Mouse (Mus musculus) B cell, adult 2 months (primary cell): ENCODE measurements around the gene Ccdc191.

Source experiments
- DNase-seq, 2 experiments: peaks; one replicate each; pipeline ENCODE4 v3.0.0; 2022

The Ccdc191 gene

GRCm38 (mm10) chr16:43889208-43890004 lies at the start of gene Ccdc191:
Gene Ccdc191 (plus strand): TSS chr16:43889800.
- peak; percentile 98 for DNase-seq

DNA sequence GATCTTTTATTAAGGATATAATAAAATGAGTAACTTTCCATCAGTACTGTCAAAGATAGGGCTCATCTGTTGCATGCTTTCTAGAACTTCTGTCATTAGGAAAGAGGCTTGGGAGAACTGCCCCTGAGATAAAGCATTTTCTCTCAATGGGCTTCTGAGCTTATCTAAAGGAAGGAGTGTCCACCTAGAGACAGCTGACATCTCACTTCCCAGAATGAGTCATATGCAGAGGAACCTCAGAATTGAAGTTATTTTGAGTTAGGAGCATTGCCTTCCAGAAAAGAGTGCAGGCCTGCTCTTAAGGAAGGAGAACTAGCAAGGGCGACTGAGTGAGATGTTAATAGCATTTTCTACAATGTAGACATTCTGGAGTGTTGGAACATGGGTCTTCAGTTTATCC lies 48.4 kb upstream of the Ccdc191 start:
- DNase-seq: no peak

DNA sequence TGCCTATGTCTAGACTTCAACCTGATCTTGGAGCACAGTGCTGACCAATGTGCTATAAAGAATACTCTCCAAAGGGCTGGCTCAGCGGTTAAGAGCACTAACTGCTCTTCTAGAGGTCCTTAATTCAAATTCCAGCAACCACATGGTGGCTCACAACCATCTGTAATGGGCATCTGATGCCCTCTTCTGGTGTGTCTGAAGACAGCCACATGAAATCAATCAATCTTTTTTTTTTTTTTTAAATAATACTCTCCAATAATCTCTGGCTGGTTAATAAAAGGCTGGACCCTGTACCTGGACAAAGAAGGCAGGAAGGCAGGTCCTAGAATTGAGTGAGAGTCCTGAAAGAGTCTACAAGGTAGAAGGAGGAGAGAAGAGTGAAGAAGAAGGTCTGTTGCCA lies 39.8 kb upstream of the Ccdc191 start:
- DNase-seq: no peak

DNA sequence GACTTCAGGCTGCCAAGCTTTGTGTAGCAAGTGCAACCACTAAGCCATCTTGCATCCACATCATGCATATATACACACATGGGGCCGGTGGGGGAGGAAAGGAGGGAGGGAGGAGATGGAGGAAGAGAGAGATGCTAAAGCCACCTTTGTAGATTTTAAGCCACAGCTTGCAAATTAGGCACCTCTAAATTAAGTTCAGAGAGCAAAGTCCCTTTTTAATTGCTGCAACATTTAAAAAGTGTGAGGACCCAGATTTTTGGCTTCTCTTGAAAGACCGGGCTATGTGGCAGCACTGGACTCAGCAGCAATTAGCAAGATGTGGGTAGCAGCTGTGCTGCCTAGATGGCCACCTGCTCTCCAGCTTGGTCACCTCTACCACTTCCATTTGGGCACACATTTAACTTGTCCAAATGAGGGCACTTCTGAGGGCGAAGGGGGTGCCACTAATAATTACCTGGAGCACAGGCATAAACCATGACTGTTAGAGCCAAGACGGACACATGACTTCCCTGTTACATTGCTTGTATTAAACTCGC lies 30.6 kb upstream of the Ccdc191 start:
- no peak for DNase-seq

- DNase-seq: no peak
Observed at GRCm38 (mm10) chr16:43860624-43861023, 29.0 kb upstream of the Ccdc191 start.

- no peak for DNase-seq
Observed at GRCm38 (mm10) chr16:43869805-43870204, 19.8 kb upstream of the Ccdc191 start.

- DNase-seq: no peak
Observed at GRCm38 (mm10) chr16:43871419-43871818, 18.2 kb upstream of the Ccdc191 start.

- no peak for DNase-seq
Observed at GRCm38 (mm10) chr16:43879769-43880168, 9.8 kb upstream of the Ccdc191 start.

DNA sequence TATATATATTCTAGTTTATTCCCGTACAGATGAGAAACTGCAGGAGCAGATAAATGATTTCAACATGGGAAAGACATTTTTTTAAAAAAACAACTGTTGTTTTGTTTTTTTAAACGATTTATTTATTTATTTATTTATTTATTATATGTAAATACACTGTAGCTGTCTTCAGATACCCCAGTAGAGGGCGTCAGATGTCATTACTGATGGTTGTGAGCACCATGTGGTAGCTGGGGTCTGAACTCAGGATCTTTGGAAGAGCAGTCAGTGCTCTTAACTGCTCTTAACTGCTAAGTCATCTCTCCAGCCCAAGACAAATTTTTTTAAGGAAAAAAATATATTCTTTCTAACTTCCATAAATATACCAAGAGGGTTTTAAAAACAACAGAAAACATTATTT lies 8.0 kb upstream of the Ccdc191 start:
- DNase-seq: peak; percentile 16 to 32

DNA sequence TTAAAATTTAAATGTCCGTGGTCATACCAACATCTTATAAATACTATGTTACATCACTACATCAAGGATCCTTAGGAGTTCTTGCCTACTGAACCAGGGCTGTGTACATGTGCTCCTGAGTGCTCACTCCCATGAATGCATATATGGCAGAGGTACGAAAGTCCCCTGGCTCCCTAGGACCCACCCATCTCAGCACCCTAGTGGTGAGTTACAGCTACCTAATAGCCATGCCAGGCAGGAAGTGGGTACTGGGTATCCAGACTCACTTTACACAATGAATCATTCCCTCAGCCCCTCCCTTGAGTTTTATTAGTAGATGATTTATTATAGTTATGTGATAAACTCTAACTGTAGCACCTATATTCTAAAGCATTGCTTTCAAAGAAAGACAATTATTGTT lies 7.3 kb upstream of the Ccdc191 start:
- DNase-seq: no peak

DNA sequence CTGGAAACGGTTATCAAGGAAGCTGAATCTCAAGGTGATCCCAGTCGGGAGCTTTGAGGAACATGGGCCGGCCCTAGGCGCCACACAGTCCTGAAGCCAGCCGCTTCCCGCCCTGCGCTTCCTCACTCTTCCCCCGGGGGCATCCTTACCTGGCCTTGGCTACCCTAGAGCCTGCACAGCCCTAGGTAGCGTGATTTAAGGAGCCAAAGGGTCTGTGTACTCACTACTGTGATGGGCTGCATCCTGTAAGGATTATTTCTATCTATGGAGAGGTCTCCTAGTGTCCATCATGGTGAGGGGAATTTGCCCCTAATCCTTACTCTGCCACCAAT lies 371 bp downstream of the Ccdc191 start:
- DNase-seq: no peak

- DNase-seq: no peak
Observed at GRCm38 (mm10) chr16:43890747-43891336, 1.2 kb downstream of the Ccdc191 start.

GRCm38 (mm10) chr16:43894501-43894900 lies 4.9 kb downstream of the Ccdc191 start:
- DNase-seq: no peak

DNA sequence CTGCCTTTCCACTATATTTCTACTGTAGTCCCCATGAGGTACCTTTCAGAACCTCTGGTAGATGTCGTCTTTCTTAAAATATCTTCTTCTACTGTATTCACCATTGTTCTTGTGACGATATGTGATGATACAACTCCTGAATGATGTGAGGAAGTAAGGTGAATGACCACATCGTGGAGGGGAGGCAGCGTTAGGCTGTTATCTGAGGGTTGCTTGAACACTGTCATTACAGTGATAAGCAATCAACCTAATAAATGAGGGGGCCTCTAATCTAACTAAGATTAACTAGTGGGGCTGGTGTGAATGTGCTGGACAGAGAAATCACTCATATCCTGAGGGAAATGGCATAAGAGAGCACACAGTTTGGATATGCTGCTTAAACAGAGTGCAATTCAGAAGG lies 10.5 kb downstream of the Ccdc191 start:
- no peak for DNase-seq

- no peak for DNase-seq
Observed at GRCm38 (mm10) chr16:43900571-43900970, 11.0 kb downstream of the Ccdc191 start.

GRCm38 (mm10) chr16:43908881-43909280 lies 19.3 kb downstream of the Ccdc191 start:
- DNase-seq: peak; percentile 20 to 28

- DNase-seq: no peak
Observed at GRCm38 (mm10) chr16:43918867-43919266, 29.3 kb downstream of the Ccdc191 start.

DNA sequence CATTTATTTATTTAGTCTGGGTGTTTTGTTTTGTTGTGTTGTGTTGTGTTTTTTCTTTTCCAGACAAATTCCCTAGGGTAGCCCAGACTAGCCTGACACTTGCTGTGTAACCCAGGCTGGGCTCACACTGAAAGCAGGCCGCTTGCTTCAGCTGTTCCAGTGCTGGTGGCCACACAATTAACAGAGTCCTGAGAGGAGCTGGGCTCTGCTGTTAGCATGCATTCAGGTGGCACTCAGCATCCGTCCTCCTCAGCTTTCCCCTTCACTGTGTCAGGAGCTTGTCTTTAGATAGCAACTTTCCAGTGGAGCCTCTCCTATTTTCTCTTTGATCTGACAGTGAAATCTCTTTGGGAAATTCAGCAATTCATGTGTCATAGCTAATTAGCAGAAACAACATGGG lies 32.4 kb downstream of the Ccdc191 start:
- no peak for DNase-seq

GRCm38 (mm10) chr16:43922630-43923029 lies 33.0 kb downstream of the Ccdc191 start:
- no peak for DNase-seq

GRCm38 (mm10) chr16:43925001-43925558 lies 35.5 kb downstream of the Ccdc191 start:
- no peak for DNase-seq

DNA sequence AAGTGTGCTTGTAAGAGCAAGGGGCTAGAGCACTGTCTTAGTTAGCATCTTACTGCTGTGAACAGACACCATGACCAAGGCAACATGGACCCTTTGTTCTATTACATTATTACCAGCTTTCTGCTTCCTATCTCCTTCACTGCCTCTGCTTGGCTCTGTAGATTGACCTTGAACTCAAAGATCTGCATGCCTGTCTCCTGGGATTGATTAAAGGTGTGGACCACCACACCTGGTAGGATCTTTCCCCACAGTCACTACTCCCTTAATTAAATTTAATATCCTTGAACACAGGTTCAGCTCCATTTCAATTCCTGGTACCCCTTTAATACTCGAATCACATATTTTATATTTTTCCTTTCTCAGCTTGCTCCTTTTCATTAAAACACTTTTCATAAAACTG lies 36.2 kb downstream of the Ccdc191 start:
- no peak for DNase-seq

GRCm38 (mm10) chr16:43926341-43926859 lies 36.8 kb downstream of the Ccdc191 start, which contains the start of gene Qtrt2:
Gene Qtrt2 (minus strand): TSS chr16:43926809.
- no peak for DNase-seq

DNA sequence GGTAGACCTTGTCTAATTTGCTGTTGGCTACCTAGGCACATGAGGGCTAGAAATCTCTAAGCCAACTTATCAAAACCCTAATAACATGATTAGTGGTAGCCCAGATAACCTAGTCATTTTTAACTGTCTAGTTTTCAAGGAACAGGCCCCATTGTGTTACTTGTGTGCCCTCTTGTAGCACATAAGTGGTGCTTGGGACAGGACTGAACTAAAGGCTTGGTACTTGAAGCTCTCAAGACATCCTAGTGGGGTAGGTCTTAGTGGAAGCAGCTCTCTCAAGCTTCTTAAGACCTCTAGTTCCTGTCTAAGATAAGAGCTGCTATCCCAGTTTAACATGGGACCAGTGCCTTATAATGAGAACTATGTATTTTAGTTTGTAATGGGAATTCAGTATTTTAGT lies 41.0 kb downstream of the Ccdc191 start:
- no peak for DNase-seq

DNA sequence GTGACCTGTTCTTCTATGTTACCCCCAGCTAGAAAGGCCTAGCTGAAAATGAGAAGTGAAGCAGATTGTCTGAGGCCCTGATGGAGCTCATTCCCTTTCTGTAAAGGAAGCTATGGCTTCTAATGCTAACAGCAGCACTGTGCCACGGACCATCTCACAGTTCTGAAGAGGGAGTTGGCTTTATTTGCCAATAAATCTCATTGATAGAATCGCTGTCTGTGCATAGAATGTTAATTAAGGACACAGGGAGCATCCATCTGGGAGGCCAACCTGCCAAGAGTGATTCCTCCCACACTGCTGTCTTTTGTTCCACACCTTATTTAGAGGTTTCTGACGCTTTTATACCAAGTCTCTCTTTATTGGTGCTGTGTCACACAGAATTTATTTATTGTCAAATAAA lies 41.9 kb downstream of the Ccdc191 start:
- no peak for DNase-seq
